Mouse (Mus musculus) v-Abl transformed pro-B cells (cell line): ENCODE data around the gene Fam210b.

Experiments
- in situ Hi-C, 2 experiments: fragments of 400-800 bp; cut with MboI; formaldehyde crosslinking; loops; one replicate each; pipeline ENCODE4 v1.15.1; 2025; ENCODE audit not compliant: unreplicated experiment in 2 of 2

Gene Fam210b

DNA sequence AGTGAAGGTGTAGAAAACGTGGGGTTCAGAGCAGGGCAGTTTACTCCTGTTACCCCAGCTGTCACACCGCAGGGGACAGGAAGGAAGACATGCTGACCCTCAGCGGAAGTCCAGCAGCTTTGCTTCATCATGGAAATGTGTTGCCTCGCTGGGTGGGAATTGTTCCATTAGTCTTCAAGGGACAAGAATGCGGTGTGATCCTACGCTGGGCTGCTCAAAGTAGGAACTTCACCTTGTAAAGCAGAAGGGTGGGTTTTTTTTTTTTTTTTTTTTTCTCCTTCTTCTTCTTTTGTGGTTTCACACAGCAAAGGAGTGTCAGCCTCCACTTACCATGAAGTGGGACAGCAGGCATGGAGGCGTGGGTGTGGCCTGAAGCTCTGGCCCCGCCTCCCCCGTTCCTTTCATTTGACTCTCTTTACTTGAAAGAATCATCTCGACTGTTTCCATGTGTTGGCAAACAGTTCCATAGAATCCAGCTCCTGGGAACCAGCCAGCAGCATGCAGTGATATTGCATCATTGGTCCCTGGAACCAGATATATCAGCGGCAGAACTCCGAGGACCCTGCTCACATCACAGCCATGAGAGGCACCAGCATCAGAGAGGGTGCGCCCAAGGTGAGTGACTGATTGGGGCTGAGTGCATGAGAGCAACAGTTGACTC, 48.2 kb downstream of the Fam210b start, which contains the start of gene Cass4:
Cass4 (plus strand) TSS at position 404 of the 661 bp plus-strand sequence.
- in situ Hi-C loops = loop anchor here (10.0 to 25.0 kb wide), 2 partner anchors 644 to 1141 kb away; no protein-coding TSS in a partner anchor

- in situ Hi-C loops = loop anchor here (10.0 to 25.0 kb wide), 2 partner anchors 643 to 1141 kb away; no protein-coding TSS in a partner anchor
Measured at GRCm38 (mm10) chr2:172394052-172394392, 48.7 kb downstream of the Fam210b start.

DNA sequence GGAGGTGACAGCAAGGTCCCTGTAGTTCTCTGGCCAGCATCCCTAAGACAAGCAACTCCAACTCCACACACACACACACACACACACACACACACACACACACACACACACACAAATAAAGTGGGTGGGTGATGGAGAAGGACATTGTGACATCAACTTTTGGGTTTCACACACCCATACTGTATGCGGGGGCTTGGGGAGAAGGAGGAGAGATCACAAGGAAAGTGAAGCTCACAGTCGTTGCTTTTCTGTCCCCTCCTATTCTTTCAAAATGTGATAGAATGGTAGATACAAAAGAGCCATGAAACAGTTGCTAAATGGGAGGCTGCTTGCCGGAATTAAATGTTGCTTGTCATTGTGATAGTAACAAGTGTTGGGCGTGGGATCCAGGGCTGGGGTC, 49.3 kb downstream of the Fam210b start:
- in situ Hi-C loops = loop anchor here (10.0 to 25.0 kb wide), 2 partner anchors 643 to 1140 kb away; no protein-coding TSS in a partner anchor

DNA sequence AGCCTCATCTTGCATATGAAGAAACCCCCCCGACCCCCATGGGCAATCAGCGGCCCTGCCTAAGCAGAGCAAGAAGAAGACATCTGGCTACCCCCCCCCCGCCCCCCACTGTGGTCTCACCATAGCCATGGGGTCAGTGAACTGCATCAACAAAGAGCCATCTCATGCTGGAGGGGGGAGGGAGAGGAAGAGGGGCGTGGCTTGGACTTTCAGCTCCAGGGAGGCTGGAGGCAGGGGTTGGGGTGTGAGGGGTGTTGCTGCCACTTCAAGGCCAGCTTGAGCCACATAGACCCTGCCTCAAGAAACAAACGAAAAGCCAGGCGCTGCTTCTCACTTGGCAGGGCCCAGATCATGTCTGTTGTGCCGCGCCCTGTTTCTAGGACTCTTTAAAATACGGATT, 50.6 kb downstream of the Fam210b start:
- in situ Hi-C loops = loop anchor here (10.0 to 25.0 kb wide), 2 partner anchors 641 to 1139 kb away; no protein-coding TSS in a partner anchor

DNA sequence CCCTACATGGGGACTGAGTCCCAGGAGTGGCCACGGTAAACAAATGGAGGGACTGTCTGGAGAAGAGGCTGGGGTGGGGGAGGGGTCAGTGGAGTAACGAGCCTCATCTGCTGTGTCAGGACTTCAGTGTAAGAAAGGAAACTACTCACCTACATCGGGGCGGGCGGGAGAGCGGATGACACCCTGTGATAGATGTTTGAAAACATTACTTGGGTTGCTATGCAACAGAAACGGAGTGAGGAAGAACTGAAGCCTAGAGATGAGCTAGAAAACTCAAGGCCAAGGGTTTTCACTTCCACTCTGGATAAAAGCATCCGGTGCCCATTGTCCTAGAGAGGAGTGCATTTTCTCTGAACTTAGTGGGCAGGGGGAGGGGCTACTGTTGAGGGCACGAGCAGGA, 54.5 kb downstream of the Fam210b start:
- in situ Hi-C loops = loop anchor here (10.0 to 25.0 kb wide), 2 partner anchors 637 to 1135 kb away; no protein-coding TSS in a partner anchor

DNA sequence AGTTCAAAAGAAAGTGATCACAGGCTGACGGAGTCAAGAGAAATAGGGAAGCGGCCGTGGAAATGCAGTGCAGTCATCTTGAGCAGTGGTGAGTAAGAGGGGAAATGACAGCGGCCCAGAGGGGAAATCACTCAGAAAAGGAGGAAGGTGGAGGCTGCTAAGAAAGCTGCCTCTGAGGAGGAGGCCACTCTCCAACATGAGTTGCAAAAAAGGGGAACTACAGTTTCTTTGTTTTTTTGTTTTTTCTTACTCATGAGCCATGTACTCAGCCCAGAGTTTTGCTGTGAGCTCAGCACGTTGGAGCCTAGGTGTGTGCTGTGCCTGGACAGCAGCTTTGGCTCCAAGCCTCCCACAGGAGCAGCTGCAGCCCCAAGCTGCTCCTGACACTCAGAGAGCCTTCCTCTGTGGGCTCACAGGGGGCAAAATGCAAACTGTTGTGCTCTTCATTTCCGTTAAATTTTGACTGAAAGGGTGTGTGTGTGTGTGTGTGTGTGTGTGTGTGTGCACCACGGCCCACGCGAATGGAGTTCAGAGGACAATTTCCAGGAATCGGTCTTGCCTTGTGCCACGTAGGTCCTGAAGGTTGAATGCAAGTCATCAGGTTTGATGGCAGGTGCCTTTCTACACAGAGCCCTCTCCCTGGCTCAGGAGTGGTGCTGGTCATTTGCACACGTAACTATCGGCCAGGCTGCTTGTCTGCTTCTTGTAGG, 55.9 kb downstream of the Fam210b start:
- in situ Hi-C loops = no loop called here

GRCm38 (mm10) chr2:172404239-172404638, 58.9 kb downstream of the Fam210b start:
- in situ Hi-C loops = no loop called here

DNA sequence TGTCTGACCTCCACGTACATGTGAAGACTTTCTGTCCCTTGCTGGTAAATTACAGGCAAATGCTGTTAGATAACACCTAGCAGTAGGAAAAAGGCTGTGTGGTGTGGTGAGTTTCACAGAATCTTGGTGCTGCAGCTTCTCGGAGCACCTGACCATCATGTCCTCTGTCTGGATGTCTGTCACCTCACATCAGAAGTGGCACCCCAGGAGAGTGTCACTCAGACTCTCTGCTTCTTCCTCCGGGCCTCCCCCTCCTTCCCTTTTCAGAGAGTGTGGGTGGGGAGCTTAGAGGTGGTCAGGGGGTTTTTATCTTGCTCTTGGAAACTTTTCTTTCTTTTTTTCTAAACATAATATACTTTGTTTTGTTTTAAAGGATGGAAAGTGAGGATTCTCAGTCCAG, 59.6 kb downstream of the Fam210b start:
- in situ Hi-C loops = no loop called here
